Mouse (Mus musculus) adrenal gland, postnatal 25 days (tissue): ENCODE measurements at regions not wholly inside any gene's neighbourhood (a gene's known extent, or its start where the extent isn't known, plus 50 kb on each side); places are given as distances from the start of the nearest gene placed in this dataset.

Experiments
- DNase-seq: peaks from one replicate; pipeline ENCODE4 v3.0.0; 2021; ENCODE audit warnings: mixed read lengths

- no peak for DNase-seq
These were observed 52.5 kb upstream of the Cldn24 start for GRCm38 (mm10) chr8:47769452-47769851.

- peak; percentile 26 for DNase-seq
These were observed 53.2 kb upstream of the Cldn24 start for GRCm38 (mm10) chr8:47768751-47769150.

DNA sequence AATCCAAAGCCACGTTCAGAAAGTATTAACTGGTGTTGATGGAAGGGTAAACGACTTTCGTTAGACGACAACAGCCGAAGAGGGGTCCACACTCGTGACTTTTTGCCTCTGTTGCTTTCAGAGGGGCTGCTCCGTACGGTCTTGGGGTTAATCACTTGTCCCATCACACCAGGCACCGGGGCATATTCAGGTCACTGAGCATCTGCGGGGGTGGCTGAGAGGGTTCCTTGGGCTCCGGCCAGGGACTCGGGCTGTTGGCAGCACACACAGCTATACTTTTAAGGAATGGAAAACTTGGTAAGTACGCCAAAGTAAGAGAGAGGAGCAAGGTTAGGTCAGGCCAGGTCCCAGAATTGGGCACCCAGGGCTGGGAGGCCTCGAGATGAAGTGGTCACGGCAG, 50.7 kb upstream of the Cdkn2aip start:
- peak; percentile 41 for DNase-seq

DNA sequence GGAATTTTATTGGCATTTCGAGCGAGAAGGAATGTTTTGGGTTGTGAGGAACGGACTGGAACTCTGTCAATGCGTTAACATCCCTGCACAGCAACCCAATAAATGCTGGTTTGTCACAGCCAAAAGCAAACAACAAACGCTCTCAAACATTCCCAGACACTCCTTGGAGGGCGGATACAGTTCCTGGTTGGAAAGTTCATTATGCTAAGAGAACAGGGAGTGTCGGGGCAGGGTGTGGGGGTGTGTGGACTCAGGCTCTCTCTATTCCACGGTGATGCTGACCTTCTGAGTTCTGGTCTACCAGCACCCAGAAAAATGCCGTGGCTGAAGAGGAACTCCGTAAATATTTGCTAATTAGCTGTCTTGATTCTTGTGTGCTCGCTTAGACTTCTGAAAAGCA, 50.3 kb upstream of the Cdkn2aip start:
- DNase-seq = no peak
